In genomic region chr3:40738381-40738912, GRCm38 (mm10) we compare ENCODE assay signal across 22 mouse cellular contexts. TPM values are rescaled to one million over a fixed set of nuclear protein-coding genes. Genes with fewer than 3 reads are reported as not detected.
"Had no signal": no experiment of that assay in that cellular context is flagged by ENCODE, and none has a peak within 500 bp of the region (broad histone marks: within the 10 kb centered on the region; RNA-seq: fewer than 3 reads in every experiment).

No protein-coding gene starts in this region.

- H3K27me3 ChIP-seq: neural tube, embryonic 13.5 days; neural tube, embryonic 15.5 days had no signal

- H3K4me2 ChIP-seq: lung, embryonic 14.5 days; midbrain, embryonic 12.5 days; neural tube, embryonic 13.5 days; neural tube, embryonic 15.5 days had no signal

- H3K4me1 ChIP-seq: midbrain, embryonic 10.5 days; midbrain, embryonic 12.5 days; neural tube, embryonic 13.5 days; neural tube, embryonic 15.5 days had no signal

- H3K9ac ChIP-seq: lung, embryonic 14.5 days; midbrain, embryonic 12.5 days; neural tube, embryonic 13.5 days; neural tube, embryonic 15.5 days had no signal

- DNase-seq: lung, embryonic 14.5 days; lung, postnatal 10 days; lung, postnatal 4 days; midbrain, embryonic 14.5 days; retina, postnatal 1 day; right cerebral cortex, adult 18-20 months; right cerebral cortex, postnatal 25 days; right cerebral cortex, postnatal 4 days; spleen, adult 18-20 months; thymus, adult 18-20 months; thymus, postnatal 14 days; thymus, postnatal 36 days had no signal

- H3K4me3 ChIP-seq: midbrain, embryonic 10.5 days; midbrain, embryonic 12.5 days; myocyte; neural tube, embryonic 13.5 days; neural tube, embryonic 15.5 days had no signal

- H3K27ac ChIP-seq: midbrain, embryonic 10.5 days; midbrain, embryonic 12.5 days; neural tube, embryonic 13.5 days; neural tube, embryonic 15.5 days had no signal

- H3K9me3 ChIP-seq: midbrain, embryonic 10.5 days; midbrain, embryonic 12.5 days; neural tube, embryonic 13.5 days; neural tube, embryonic 15.5 days had no signal

- H3K36me3 ChIP-seq: midbrain, embryonic 10.5 days; midbrain, embryonic 12.5 days; neural tube, embryonic 13.5 days; neural tube, embryonic 15.5 days had no signal

- ATAC-seq: midbrain, embryonic 16.5 days had no signal

RNA-seq across cellular contexts. Expression of gene Slc25a31, which starts 29.8 kb away (rescaled TPM):
- total RNA-seq: megakaryocyte, adult 5-6 weeks; megakaryocyte-erythroid progenitor cell, adult 5-6 weeks had no signal
- polyA plus RNA-seq: lung, embryonic 14.5 days; myocyte; small intestine, adult 2 months; stomach, embryonic 14.5 days had no signal
